Mouse (Mus musculus) activated CD4-positive, CD25-positive, alpha-beta regulatory T cell, adult 4 months (primary cell): ENCODE measurements around the gene Fam19a3. TPM values are rescaled to one million over a fixed set of nuclear protein-coding genes. Genes with fewer than 3 reads are reported as not detected.
A peak's percentile ranks its signal among the peaks of the same experiment; 100 is the strongest.
"Not testable (repeated sequence)": the region's sequence is repeated elsewhere in the genome, so short reads cannot be mapped to it uniquely, and the experiment has no call there.

ENCODE experiments used
- ATAC-seq: one replicate; pipeline ENCODE4 v1.8.0; 2017
- polyA plus RNA-seq, 2 experiments: library from polyadenylated mRNA; unstranded; fragments of 100-300 nt; shearing (Covaris generic); gene quantifications; one replicate each; pipeline ENCODE4 v1.2.1; 2017

The Fam19a3 gene
- polyA plus RNA-seq, result 1 to 10 TPM in 1 of 2 experiments, under 1 TPM in 1; 0.83 to 1.4 TPM

DNA sequence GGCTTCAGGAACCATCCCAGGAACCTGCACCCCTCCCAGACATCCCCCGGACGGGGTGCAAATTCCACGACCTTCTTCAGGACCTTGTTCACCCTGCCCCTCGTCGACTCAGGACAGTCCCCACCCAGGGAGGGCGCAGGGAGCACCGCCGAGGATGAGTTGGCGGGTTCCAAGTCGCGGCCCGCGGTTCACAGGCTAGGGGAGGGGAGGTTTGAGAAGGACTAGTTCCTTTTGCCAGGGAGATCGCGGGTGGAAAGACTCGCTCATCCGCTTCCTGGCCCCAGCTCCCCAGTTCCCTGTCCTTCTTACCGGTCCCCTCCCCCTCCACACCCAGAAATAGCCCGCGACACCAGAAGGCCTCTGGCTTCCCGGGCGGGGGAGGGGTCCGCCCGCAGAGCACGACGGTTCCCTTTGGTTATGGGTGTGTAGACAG lies at the start of gene Fam19a3:
Fam19a3 (minus strand) TSS at position 370 of the 433 bp plus-strand sequence.
- peak; percentile 26 for ATAC-seq

DNA sequence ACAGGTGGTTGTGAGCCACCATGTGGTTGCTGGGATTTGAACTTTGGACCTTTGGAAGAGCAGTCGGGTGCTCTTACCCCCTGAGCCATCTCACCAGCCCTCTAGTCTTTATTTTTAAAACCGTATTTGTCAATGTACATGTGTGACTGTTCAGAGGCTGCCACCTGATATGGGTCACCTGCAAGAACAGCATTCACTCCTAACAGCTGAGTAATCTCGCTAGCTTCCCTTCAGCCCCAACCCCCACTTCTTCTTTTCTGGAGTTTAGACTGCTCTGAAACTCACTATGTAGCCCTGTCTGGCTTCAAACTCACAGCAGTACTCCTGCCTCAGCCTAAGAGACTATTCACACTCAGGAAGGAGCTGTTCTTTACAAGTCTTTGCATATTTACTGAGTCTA lies 40.8 kb upstream of the Fam19a3 start:
- ATAC-seq, result no peak

DNA sequence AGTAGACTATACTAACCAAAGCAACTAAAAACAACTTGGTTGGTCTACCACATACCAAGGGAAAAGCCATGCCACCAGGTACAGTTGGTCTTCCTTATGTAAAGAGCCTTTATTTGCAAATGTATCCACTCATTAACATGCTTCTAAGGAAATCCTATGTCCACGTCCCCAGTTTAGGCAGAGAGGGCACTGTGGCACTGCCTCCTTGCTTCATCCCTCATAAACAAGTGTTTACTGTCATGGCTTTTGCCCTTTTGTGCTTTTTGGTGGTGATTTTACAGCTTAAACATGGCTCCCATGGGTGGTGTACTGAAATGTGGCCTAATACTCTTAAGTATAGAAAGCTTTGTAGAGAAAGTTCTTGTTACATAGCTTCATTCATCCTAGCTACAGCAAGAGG lies 38.8 kb upstream of the Fam19a3 start:
- ATAC-seq, result no peak

DNA sequence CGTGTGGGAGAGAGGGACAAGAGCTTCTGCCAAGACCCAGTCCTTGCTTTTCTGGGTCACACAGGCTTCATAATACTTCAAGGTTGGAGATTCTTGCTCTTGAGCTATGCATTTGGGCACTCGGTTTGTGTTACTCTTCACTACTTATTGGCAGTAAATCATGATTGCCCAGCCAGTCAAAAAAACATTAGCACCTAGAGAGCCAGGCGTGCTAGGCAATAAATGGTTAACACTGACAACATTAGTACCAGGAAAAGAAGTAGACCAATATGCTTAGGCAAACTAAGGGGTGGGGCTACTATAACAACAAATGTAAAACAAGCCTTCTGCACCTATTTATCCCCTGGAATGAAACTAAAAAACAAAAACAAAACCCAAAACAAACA lies 37.1 kb upstream of the Fam19a3 start:
- no peak for ATAC-seq

DNA sequence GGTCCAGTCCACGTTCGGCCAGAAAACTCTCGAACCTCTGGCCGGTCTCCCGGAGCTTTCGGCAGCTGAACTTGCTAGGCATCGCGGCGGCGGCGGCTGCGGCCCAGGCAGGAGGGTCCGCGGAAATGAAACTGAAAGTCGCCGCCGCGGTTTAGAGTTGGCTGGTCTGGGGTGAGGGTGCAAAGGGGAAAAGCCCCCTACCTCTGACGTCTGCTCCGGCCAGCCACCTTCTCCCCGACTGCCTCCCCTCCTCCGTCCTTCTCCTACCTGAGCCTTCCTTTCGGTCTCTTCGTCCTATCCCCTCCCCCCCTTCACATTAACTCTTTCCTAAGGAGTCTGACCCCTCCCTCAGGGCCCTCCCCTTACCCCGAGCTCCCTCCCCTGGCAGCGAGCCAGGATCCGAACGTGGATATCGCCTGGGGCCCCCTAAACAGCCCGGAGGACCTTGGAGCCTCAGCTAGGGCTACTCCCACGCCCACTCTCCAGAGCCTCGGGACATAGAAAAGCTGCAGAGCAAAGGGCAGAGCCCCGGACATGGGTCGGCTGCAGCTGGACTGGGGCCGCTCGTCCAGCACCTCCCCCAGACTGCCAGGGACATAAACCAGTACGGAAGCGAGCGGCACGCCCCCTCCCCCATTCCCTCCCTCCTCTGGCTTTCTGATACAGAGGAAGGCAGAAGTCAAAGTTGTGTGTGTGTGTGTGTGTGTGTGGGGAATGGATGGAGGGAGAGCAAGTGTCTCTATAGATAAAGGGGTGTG lies 36.5 kb upstream of the Fam19a3 start, which contains the start of gene Mov10:
Mov10 (minus strand) TSS at position 573 of the 758 bp plus-strand sequence.
- peak; percentile 73 for ATAC-seq

DNA sequence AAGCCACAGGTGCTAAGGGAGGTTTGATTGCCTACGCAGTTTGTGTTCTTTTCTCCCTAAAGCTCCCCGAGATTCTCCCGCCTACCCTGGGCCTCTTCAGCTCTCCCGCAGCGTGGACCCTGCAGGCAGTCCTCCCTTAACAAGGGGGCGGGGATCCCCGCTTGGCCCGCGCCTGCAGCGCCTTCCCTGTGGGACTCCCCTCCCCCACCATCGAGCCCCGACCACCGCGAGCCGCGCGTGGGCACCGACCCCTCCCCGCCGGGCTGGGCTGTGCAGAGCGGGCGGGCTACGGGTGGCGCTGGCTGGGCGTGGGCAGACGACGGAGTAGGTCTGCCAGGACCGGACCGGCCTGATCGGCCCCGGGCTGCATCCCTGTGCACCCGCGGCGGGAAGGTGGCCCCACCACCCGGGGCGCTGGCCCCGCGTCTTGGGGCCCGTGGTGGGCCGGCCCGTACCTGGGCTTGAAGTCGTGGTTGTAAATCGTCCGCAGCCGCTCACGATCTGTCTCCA lies 35.9 kb upstream of the Fam19a3 start:
- peak; percentile 21 for ATAC-seq

DNA sequence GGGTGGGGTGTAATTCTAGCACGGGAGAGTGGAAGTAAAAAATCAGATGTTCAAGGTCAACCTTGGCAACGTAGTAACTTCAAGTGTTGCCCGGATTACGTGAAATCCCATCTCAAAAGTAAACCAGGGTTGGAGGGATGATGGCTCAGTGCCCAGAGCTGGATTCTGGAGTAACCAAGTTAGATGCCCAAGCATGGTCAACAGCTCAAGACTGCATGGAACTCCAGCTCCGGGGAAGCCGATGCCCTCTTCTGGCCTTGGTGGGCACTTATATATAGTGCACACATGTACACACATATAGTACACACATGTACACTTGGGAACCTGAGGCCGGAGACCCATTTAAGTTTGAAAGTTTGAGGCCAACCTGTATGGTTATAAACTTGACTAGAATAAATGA lies 34.5 kb upstream of the Fam19a3 start:
- no peak for ATAC-seq

DNA sequence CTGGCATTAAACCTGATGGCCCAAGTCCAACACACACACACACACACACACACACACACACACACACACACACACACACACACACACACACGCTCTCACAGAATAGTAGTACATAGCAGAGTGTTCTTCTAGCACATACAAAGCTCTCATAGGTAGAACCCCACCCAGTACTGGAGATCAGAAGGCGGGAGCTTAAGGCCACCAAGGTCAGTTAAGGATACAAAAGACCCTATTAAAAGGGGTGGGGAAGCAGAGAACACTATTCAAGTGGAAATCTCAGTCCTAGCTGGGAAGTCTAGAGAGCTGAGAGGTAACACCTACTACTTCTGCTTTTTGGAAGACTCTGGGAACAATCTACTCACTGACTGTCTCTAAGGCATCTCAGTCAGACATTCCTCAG lies 33.7 kb upstream of the Fam19a3 start:
- no peak for ATAC-seq

DNA sequence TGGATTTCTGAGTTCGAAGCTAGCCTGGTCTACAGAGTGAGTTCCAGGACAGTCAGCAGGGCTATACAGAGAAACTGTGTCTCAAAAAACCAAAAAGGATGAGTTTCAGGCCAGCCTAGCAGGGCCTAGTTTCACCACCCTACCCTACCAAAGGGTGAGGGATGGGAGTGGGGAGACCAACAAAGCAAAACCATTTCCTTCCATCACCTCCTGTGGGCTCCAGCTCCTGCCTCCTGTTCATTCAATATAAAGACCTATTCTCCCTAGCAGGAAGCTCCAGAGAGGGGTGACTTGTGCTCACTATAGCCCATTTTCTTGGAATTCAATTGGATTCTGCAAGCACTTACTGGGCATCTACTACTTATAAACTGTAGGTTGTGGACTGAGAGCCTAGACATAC lies 33.1 kb upstream of the Fam19a3 start:
- no peak for ATAC-seq

DNA sequence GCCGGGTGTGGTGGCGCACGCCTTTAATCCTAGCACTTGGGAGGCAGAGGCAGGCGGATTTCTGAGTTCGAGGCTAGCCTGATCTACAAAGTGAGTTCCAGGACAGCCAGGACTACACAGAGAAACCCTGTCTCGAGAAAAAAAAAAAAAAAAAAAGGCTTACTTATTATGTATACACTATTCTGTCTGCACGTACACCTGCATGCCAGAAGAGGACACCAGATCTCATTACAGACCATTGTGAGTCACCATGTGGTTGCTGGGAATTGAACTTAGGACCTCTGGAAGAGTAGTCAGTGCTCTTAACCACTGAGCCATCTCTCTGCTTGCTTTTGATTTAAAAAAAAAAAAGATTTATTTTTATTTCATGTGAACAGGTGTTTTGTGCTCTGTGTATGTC lies 31.6 kb upstream of the Fam19a3 start:
- ATAC-seq, result not testable (repeated sequence)

DNA sequence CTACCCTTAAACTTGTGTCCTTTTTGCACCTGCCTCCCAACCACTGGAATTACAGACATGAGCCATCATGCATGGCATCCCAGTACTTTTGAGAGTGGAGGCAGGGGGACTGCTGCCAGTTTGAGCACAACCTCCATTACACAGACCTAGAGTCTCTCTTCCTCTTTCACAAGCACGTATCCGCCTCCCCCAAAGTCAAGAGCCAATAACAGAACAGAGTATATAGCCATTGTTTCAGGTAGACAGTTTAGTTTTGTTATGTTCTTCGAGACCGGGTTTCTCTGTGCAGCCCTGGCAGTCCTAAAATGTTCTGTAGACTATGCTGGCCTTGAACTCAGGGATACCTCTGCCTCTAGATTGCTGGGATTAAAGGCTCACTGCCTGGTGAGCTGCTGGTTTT lies 30.6 kb upstream of the Fam19a3 start:
- no peak for ATAC-seq

DNA sequence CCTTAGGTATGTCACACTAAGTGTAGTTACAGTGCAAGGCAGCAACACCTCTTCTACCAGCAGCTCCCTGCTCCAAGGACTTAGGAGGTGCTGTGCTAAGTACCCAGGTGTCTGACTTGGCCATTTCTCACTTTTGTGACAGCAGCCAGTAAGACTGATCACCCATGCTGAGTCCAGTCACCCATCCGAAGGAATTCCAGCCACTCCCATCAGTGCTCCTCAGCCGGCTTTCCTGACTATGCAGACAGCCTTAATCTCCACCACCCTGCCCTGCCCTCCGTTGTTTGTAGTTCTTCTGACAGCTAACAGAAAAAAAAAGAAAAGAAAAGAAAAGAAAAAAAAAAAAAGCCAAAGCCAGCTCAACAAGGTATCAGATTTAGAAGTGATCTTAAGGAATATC lies 30.1 kb upstream of the Fam19a3 start:
- no peak for ATAC-seq

DNA sequence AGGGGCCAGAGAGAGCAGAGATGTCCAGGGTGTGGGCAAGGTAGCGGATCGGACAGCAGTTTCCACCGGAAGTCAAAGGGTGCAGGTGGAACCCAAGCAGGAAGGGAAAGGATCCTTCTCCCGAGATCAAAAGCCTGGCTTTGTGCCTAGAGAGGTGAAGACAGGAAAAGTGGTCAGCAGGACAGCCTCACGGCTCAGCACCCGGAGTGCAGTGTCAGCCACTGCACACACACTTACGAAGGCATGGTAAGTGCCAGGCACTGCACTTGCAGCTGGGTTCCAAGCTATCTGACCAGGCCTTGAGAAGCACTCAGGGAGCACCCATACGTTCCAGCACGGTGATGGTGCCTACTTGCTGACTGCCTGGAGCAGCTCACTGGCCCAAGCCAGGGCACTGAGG lies 23.9 kb upstream of the Fam19a3 start:
- ATAC-seq, result no peak

DNA sequence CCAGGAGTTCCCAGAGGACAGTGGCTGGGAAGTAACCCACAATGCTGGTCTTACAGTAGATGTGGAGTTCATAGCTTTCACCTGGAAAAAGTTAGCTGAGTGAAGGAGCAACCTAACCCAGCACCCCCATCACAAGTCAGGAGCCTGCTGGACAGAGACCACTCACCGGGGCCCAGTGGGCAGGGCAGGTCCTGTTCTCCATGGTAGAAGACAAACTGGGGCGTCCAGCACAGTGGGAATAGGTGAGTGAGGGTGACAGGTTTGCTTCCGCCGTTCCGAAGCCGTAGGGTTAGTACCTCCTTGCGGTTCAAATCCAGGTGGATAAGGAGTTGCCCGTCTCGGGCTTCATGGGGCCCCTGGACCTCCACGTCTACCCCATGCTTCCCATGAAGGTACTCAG lies 22.7 kb upstream of the Fam19a3 start:
- ATAC-seq, result no peak

DNA sequence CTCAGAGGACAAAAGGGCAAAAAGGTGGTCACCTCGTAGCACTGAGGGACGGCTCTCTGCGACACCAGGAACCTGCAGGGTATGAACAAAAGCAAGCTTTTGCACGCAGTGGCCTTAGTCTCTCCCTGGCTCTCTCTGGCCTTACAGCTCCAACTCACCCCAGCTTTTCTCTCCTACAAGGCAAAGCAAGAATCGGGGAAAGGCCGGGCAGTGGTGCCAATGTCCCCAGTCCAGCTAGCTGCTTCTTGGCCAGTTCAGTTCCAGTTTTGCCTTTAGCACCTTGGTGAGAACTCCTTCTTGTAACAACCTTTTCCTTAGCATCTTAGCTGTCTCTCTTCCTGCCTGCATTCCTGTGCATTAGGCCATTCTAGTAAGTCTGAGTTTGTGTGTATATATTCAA lies 19.8 kb upstream of the Fam19a3 start:
- no peak for ATAC-seq

DNA sequence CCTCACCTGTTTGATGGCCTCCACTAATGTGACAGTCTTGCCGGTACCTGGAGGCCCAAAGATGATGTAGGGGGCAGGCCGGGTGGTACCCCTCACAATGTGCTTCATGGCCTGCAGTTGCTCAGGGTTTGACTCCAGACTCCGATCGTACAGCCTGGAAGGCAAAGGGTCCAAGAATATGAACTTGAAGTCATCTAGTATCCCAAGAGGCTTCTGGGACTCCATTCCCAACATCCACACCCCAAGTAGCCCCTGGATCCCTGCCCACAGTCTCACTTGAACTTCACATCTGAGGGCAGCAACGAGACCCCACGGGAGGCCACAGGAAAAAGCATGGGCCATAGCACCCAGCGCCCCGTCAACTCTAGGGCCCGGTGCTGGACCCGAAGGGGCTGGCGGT lies 19.0 kb upstream of the Fam19a3 start:
- no peak for ATAC-seq

DNA sequence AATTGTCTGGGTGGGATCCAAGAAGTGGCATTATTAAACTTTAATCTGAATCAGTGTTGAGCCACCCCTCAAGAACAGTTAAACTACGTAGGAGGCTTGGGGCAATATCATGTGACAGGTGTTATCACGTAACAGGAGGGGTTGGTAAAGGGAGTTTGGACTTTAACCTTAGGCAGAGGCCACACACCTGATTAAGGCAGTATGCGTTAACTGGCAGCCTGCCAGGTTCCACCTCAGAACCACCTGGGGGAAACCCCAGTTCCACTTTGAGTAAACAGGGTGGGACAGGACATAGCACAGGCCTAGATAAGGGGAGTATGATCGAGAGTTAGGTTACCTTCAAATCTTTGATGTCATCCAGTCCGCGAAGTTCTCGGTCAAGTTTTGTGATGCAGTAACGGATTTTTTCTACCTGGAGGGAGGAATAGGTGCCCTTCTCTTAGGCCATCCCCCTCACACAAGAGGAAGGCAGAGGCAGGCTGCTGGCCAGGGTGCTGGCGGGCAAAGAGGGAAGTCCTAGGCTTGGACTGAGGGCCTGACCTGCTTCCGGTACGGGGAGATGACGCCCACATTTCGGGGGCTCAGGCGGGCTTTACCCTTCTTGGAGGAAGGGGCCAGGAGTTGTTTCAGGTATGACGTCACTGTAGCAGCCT lies 14.9 kb upstream of the Fam19a3 start:
- peak; percentile 77 for ATAC-seq

DNA sequence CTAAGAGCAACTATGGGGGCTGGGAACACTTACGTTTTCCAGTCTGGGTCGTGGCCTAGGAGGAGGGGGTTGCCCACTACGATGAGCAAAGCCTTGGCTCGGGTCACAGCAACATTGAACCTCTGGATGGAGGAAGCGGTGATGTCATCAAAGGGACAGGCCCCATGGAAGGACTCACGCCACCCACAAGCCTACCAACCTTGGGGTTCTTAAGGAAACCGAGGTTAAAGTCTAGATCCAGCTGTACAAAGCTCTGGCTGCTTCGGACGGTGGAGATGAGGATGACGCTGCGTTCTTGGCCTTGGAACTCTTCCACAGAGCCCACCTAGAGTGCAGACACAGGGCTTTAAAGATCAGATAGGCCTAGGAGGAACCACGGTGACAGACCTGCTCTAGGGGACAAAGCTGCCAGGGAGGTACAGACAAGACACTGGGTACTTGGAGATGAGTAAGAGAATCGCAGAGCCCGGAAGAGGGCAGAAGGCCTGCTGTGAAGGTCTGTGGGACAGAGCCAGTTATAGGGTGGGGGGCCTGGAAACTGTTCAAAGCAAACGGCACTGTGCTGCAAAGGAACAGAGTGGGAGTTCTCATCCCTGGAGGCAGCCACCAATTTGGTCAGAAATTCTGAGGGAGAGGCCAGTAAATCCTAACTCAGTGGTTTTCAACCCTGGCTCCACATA lies 14.2 kb upstream of the Fam19a3 start:
- no peak for ATAC-seq

DNA sequence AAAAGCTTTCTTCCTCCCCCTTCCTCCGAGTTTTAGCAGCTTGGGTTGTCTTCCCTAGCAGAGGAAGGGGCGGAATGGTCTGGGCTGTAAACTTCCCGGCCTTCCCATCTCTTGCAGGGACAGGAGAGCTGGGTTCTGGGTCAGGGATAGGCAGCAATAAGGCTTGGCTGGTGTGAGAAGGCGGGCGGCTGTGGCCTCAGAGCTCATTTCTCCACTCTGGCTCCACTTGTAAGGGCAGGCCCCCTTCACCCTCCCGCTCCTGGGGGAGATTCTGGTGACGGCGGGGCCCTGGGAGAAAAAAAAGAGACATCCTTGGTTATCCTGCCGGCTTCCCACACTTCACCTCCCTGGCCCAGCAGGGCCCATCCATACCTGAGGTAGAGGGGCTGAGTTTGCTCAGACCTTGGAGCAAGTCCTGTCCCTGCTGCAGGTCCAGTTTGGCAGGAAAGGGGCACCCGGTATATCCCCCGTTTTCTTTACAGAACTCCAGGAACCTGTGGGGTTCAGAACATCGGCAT lies 13.4 kb upstream of the Fam19a3 start:
- ATAC-seq, result no peak

DNA sequence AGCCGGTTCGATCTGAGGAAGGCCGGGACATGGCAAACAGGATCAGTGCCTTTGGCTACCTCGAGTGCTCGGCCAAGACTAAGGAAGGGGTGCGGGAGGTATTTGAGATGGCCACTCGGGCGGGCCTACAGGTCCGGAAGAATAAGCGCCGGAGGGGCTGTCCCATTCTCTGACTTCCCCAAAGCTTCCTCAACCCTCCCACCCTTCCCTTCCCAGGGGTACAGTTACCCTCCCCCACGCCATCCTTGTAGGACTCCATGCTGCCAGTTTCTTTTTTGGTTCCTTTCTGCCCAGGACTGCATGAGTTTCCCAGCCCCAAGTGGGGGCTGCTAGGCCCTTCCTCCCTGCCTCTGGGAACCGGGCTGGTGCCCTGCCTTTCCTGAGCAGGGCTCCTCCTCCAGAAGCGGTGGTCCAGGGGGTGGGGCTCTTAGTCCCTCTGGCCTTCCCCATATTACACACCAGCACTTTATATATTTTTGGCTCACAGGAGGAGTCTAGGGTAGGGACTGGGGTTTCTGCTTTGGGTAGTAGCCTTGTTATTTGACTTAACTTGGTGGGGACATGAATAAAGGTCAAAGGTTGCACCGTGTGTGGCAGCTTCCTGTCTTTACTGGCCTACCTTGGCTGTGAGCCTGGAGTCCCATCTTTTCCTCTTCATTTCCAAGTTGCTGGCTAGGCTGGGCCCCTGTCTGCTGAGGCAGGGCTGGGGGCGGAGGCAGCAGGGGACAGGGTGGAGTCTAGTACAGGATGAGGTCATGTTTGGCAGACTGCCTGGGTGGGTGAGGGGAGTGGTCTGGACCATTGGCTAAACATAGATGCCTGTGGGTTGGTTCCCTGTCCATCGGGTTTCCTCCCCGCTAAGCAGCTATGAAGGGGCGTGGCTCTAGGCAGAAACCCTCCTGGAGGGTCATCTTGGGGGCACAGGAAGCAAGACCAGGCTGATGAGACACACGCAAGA lies 12.5 kb upstream of the Fam19a3 start:
- peak; percentile 30 for ATAC-seq

DNA sequence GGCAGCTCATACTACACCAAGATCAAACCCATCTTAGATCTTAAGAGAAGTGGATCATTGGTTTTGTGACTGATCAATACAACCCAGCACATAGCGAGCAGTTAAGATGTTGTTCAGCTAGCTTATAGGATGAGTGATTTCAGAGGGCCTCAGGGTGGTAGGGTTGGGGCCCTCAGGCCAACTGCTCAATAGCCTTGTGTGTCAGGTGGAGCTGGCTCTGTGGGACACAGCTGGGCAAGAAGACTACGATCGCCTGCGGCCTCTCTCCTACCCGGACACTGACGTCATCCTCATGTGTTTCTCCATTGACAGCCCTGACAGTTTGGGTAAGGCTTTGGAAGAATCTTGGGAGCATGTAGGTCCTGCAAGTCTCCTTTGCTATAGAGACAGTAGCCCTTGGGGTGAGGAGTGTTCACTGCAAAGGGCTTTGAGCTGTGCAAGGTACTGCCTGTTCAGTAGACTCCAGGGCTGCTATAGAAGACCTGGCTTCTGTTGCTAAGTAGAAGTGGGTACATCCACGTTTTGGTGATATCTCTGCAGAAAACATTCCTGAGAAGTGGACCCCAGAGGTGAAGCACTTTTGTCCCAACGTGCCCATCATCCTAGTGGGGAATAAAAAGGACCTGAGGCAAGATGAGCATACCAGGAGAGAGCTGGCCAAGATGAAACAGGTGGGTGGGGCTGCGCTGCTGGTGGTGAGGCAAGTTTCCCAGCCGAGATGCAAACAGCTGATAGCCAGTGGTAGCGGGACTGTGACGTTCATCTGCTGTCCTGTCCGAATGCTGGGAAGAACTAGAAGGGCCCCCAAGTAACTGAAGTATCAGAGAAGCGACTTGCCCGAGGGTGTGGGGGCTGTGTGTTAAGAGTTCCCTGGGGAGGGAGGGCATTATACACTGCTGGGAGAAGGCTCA lies 11.0 kb upstream of the Fam19a3 start:
- ATAC-seq, result no peak
